Mouse (Mus musculus) liver (tissue): ENCODE measurements at regions not wholly inside any gene's neighbourhood (a gene's known extent, or its start where the extent isn't known, plus 50 kb on each side); places are given as distances from the start of the nearest gene placed in this dataset.

Experiments used
- DNase-seq: peaks from one replicate; pipeline ENCODE4 v3.0.0-alpha.2; 2020; ENCODE audit warnings: mixed read lengths

DNA sequence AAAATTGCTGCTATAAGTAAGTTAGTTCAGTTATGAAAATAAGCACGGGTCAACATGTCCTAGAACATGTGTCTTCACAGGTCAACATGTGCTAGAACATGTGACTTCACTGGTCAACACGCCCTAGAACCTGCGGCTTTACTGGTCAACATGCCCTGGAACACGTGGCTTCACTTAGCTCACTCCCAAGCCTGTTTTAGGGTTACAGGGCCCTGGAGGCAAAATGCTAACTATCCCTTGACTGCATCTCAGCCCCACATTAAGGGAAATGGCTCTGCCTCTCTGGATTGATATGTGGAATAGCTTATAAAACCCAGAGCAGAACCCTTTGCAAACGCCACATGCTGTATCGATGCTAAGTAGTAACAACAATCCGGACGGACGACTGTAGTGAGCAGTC is 67.8 kb downstream of the Nkx6-1 start:
- DNase-seq = no peak

DNA sequence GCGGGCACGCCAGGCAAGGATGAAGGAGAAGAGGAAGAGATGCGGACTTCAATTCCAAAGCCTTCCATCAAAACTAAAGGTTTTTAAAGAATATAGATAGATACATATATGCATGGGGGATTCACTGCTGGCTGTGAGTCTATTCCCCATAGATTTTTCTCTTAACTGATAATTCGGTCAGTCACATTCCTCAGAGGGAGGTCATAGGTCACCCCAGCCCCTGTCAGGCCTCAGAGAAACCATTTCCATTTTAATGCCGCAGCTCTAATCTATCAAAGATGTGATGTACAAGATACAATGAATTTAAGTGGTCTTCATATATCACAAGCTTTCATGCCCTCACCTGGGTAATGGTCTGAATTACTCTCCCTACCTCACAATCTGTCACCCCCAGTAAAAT is 73.6 kb downstream of the Nkx6-1 start:
- DNase-seq = no peak

DNA sequence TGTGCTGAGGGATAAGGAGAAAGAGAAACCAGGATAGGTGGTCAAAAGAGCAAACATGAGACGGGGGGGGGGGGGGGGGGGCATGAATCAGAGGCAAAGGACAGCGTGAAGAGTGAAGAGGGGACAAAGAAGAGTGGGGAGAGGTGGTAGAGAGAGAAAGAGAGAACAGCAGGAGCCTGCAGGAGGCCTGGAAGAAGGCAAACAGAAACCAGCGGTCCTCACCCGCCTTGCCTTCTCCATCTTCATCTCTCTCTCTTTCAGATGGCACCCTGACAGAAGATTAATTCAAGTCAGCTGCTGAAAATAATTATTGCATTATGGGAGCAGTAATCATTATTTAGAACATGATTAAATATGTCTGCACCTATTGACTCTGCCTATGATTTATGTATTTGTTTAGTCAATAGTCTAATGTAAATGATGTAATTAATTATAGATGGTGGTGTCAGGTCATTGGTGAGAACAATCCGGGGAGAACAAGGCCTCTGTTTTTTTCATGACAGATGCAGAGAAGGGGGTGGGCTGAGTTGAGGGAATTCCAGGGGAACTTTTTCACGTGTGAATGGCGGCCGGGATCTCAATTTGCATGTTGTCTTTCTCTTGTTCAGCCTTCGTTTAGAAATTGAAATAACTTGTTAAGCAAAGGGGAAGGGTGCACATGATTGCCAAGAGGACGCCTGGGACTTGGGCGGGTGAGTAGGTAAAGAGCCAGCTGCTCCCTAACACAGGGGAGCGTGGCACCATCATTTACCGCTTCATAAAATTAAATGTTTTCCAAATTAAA is 74.3 kb downstream of the Nkx6-1 start:
- DNase-seq = no peak

DNA sequence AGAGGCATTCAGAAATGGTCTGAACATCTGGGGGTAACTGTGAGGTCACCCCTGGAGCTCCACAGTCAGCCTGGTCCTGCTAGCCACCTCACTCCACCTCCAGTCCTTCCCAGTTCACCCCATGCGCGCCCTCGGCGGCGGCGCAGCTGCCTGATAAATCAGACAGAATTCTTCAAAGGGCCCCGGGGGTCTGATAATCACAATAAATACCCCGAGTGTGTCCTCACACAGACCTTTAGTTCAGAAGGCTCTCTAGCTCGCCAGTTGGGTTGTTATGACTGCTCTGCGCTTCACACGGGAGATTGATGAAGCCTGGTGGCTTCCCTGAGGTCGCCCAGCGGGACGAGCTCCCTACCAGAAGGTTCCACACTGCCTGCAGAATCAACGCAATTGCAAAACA is 91.8 kb downstream of the Nkx6-1 start:
- DNase-seq = no peak

DNA sequence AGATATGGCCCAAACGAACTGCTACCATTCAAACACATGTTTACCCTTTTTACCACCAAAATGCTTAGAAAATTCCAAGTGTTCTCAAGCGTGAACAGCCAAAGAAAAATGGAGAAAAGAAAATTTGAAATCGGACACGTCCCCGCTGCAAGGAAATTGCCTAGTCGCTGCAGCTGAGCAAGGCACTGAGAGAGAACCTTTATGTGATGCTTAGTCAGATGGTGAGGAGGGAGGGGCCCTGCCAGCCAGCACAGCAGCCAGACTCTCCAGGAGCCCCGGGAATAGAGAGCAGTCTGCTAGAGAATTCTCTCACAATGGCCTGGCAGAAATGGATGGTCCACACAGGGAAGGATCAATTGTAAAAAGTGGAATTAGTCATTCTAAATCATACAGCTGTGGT is 99.0 kb downstream of the Nkx6-1 start:
- DNase-seq = no peak

DNA sequence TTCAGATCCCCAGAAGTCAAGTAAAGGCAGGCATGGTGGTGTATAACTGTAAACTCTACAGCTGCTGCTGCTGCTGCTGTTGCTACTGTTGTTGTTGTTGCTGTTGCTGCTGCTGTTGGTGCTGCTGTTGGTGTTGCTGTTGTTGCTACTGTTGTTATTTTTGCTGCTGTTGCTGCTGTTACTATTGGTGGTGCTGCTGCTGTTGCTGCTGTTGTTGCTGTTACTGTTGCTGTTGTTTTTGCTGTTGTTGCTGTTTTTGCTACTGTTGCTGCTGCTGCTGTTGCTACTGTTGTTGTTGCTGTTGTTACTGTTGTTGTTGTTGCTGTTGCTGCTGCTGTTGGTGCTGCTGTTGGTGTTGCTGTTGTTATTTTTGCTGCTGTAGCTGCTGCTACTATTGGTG is 104.4 kb downstream of the Nkx6-1 start:
- no peak for DNase-seq

DNA sequence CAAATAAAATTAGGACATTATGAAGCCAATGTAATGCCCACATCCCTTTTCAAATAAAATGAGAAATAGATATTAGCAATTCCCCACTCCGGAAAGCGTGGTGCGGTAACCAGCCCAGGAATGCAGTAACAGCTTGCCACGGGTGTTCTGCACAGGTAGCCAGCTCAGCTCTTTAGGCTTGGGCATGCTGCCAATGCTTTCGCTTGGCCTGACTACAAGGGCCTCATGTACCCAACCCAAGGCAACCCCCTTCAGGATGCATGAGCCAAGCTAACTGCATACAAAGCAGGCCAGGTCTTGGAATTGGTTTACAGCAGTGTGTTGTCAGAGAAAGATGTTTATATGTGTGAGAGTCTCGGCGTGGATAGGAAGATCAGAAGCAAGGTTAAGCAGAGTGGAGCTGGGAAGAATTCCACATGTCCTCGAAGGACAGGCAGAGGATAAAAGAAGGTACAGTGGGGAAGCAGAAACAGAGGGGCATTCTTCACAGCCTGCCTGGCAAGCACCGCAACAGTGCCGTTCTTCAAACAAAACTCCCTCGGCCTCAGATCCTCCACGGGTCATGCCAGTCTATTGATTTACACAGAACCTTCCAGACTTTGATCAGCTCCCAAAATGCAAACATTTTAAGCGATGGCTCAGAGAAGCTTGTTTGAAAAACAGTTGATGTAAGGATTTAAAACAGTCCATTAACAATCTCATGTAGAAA is 106.4 kb downstream of the Nkx6-1 start:
- no peak for DNase-seq

DNA sequence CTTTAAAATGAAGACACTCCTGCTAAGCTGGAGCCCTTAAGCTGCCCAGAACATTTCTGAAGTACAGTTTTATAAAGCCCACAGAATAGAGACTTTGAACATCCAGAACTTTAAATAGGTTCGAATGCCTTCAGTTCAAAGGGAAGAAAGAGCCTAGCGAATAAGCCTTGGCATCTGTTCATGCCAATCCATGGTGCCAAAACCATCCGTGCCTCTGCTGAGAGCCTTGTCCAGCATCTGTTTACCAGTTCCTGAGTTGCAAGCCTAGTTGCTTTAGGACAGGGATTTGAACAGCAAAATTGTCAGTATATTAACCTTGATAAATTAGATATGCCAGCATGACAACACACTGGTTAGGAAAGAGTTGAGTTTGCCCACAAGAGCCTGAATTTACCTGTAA is 107.6 kb downstream of the Nkx6-1 start:
- DNase-seq = no peak

DNA sequence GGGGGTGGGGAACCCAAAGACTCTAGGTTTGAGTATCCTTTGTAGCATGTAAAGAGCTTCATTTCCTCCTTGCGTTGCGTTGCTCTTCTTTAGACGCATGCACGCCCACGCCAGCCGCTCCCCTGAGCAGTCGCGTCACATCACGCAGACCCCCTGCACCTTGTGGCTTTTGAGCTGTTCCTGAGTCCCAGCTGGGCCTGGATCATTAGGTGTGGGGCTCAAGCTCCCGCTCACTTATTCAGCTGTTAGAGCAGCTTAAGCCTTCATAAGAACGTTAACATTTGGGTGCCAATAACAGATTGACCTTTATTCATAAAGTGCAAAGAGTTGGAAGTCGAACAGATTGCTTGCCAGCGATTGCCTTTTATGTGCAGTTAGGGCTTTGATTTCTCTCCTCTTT is 121.5 kb downstream of the Nkx6-1 start:
- no peak for DNase-seq

DNA sequence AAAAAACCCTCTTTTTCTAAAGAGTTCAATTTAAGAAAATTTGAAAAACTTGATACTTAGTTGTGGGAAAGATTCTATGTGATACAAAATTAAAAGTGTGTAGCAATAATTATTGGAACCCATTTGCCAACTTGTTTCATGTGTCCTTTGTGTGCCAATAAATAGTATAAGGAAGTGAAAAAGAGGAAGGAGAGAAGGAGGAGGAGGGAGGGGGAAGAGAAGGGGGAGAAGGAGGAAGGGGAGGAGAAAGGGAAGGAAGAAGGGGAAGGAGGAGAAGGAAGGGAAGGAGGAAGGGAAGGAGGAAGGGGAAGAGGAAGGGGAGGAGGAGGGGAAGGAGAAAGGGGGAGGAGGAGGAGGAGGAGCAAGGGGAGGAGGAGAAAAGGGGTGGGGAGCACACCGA is 125.0 kb downstream of the Nkx6-1 start:
- DNase-seq = no peak

DNA sequence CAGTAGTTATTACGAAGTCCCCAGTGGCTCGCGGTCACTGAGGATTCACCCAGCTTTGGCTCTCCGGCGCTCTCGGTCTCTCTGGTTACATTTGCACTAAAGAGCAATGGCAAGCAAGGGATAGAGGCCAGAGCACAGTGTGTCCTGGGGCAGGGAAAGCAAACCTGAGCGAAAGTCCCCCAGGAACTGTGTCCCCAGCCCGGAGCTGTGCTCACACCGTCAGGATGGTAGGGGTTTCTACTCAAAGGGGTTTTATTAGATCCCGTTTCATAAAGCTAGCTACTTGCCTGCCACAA is 125.6 kb downstream of the Nkx6-1 start:
- DNase-seq = no peak

DNA sequence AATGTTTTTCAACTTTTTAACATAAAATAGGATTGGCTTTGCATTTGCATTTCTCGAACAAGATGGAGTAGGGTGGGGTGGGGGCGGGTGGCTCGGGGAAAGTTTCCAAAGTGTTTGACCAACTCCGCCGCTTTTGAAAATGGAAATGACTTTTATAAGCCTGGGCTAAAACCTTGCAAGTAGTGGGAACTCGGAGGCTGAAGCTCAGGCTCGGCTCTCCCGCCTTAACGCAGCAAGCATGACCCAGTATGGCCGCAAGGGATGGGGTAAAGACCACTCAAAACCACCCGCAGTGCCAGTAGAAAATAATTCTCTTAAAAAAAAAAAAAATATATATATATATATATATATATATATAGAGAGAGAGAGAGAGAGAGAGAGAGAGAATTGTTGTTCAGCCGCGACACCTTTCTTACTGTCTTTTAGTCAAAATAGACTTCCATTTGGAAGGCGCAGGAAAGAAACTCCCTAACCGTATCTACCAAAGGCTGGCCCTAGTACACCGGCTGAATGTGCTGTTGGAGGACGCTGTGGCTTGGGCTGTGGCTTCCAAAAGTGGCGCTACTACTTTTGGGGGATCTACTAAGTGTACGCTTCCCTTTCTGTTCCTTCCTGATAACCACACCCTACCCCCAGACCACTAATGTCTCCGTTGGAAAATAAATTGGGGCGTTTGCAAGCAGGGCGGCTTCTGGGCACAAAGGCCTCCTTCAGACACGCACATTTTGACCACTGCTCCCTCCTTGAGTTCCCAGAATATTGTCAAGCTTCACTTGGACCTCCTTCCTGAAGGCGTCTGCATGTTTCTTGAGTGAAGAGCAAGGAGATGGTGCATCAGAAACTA is 126.2 kb downstream of the Nkx6-1 start:
- DNase-seq = no peak

DNA sequence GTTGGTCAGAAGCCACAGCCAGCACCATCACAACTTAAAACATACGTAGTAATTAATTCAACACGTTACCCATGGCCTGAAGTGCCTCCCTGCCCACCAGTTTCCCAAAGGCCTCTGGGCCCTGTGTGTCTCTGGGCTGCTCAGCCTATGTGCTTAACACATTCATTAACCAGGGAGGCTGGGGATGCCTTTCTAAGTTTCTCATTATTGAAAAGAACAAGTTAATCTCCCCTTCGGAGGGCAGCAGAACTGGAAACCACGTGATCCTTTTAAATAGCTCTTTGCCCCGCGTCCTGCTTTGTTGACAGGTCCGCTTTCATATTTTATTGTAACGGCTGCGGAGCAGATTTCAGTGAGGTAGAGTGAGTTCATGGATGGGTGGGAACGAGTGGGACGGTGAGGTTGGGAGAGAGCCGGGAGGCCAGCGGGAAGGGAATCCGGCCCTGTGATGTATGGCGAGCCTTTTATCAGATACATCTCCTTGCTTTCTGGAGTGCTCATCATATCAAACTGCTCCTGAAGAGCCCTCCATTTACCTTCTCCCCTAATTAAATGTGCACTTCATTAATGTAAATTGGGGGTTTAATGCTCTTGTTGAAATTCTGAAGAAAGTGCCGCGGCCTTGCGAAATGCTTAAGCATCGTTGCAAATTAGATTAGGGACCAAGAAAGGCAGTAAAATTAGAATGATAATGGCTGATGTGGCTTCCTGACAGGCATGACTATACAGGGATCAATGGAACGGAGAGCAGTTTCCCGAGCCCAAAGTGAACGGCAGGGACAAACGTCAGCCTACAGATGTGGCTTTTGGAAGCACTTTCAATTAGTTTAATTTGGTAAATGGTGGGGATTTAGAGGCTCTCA is 127.0 kb downstream of the Nkx6-1 start:
- DNase-seq = no peak

DNA sequence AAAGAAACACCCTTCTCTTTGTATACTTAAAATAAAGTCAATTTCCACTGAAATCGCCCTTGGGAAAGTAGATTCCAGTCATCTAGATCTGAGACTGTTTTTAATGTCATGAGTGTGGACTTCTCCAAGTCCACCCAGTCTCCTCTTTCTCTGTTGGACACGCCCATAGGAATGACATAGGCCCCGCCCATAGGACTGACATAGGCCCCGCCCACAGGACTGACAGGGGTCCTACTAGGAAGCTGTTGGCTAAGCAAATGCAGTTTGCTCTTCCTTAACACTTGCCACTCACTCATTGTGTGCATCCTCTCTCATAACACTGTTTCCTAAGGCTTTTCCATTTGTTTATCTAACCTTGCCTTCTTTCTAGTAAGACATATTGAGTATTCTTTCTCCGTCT is 129.3 kb downstream of the Nkx6-1 start:
- DNase-seq = no peak

DNA sequence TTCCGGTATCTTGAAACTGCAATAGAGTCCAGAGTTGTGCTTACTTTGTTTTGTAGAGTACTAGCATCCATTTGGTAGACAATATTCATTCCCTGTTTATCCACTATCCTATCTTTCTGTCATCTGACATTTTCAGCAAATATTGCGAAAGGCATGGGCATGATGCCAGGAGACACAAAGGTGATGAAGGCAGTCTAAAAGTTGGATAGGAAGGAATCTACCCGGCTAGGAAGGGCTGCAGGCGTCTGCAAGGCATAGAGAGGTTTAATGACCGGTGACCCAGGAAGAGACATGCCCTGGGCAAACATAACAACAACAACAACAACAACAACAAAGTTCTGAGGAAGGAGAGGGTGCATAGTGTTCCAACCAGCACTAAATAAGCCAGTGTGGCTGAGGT is 139.4 kb downstream of the Nkx6-1 start:
- DNase-seq = no peak

DNA sequence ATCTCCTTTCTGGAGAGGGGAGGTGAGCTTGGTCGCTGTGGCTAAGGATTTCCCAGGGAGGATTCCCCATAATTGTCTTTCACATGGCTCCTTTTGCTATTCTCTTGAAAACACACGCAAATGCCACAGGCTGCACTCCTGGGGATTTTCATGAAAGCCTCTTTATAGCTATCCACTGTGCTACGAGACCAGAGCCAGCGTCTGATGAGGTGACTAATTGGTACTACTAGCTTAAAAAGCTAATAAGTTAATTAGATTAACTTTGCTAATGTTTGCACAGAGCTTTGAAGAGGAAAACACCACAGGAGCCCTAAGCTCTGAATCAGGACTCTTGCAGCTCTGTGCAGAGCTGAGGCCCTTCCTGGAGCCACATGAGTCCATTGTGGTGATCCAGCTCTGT is 140.1 kb downstream of the Nkx6-1 start:
- no peak for DNase-seq

DNA sequence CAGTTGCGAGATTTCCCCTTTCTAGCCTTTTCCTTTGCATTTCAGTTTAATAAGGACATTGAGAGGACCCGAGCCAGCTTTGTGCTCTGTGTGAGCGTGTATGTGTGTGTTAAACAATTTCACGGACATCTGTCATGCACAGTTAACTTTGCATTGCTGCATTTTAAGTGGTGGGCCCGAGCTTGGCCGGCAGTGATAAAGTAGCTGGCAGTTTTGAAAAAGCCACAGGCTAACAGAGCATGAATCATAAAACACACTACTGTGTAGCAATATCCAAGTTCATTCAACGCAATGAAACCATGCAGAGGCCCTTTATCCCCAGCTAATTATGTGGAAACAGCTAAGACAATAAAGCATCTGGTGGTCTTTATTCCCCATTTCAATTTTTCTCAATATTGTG is 140.9 kb downstream of the Nkx6-1 start:
- no peak for DNase-seq

DNA sequence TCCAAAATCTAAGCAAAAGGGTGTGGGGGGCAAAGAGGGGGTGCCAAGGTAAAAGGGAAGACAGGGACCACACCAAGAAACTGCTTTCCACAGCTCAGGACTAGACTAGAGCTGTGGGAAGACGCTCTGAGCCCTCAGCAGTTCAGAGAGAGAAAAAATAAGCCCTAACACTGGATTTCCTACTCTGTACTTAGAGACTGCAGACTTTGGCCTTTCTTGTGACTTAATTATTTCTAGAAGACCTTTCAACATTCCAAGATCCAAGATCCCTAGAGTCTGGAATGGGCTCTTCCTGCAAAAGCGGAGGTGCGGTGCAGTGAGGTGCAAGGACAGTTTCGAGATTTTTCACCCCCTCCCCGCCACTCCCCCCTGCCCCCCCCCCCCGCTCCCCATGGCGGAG is 141.3 kb downstream of the Nkx6-1 start:
- no peak for DNase-seq

DNA sequence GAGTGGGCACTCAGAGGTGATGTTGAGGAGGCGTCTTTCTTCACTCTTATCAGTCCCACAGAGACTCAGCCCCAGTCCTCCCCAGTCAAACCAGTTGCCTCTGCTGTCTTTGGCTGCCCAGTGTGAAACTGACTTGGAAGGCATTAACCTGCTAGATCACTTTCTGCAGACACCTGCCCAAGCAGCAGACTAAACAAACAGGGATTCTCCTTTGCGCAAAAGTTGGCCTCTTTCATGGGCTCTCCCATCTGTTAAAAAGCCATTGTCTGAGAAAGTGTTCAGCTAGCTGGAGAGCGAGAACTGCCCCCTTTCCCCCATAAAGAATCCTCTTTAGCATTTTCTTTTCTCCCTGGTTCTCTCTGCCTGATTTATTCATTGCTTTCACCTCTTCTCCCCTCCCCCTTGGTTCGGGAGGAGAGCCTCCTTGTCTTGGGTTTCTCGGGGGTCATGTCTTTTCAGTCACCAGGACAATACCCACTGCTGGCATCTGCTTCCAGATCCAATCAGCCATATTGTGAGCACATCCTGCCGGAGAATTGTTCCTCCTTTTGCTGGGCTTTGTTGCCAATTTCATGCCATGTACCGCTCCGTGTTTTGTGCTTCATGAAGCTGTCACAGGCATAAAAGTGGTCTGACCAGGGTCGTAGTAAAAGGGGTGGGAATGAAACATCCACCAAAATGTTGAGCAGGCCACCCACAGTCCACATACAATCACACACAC is 143.7 kb downstream of the Nkx6-1 start:
- no peak for DNase-seq

DNA sequence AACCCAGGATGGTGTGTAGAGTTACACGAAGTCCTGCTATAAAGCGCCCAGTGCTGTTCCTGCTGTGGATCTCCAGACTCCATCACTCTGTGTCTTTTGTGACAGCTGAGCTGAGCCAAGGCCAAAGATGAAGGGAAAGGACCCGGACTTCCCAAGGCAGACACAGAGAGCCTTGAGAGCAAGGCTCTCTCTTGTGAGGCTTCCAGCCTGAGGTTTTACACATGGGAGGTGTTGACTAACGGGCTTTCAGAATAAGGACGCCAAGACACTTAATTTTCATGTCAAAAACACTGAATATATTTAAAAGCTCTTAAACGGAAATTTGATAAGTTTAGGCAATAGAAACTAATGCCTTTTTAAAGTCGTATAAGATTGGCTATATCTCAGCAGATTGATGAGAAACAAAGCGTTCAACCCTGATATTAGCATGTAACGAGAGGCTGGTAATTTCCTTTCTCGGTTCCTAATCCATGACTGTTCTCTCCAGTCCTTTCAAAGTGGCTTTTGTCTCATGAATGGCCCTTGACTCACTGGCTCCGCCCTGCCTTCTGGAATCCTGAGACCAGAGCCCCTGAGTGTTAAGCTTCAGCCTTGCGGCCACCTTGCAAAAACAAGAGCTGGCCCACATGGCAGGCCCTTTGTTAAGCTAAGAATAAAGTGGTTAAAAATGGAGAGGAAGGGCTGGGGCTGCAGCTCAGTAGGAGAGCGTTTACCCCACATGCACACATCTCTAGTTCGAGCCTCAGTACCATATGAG is 145.8 kb downstream of the Nkx6-1 start:
- DNase-seq = no peak

DNA sequence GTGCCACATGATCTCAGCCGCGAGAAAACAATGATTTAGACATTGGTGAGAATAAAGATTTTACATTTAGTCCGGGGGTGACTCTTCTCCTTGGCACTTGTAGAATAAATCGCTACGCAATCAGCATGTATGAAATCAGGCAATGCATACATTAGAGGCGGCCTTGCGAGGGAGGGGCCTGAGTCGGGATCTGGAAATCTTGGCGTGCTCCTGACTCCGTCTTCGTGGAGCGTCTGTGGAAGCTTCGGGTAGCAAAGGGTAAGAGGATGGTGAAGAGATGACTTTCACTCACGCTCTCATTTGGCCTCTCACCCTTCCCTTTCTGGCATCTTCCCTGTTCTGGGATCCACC is 167.1 kb downstream of the Nkx6-1 start:
- DNase-seq = no peak
